Mouse (Mus musculus) heart, embryonic 15.5 days (tissue): ENCODE results near the gene Eif3j1. TPM values are rescaled to one million over a fixed set of nuclear protein-coding genes. Genes with fewer than 3 reads are reported as not detected.

ENCODE experiments used
- microRNA-seq: library from miRNA; unstranded; fragments of <30 nt; microRNA quantifications from one replicate; pipeline ENCODE4, GENCODE M21; 2016
- polyA plus RNA-seq: library from polyadenylated mRNA; unstranded; fragments of >200 nt; fragmentation: Nextera tagmentation; extraction: Ambion mirVana; gene quantifications from 2 replicates; pipeline ENCODE4 v1.2.1, GENCODE M21; 2015

The Eif3j1 gene
- polyA plus RNA-seq, 1 experiment from 2014 or later, result 10.2 TPM

Small RNA genes lying within 50 kb of the gene (microRNA-seq; reads per million reads assigned to microRNA genes)
- gene Gm47314, result not detected

Other genes with a start within 250 kb of the Eif3j1 start
- 36.6 and 47.3 TPM in 2 replicates for gene Frmd5, start 221.5 kb upstream of the Eif3j1 start, polyA plus RNA-seq
- gene Casc4, start 161.6 kb upstream of the Eif3j1 start, polyA plus RNA-seq, result 11.5 and 13.6 TPM in 2 replicates
- gene Ctdspl2, start 72.5 kb upstream of the Eif3j1 start, polyA plus RNA-seq, result 32.2 and 34.0 TPM in 2 replicates
- 0.05 and 0.06 TPM in 2 replicates for gene Mageb3, start 72.5 kb upstream of the Eif3j1 start, polyA plus RNA-seq
- gene Spg11, start 89.8 kb downstream of the Eif3j1 start, polyA plus RNA-seq, result 4.7 and 5.8 TPM in 2 replicates
- 260 and 322 TPM in 2 replicates for gene B2m, start 119.1 kb downstream of the Eif3j1 start, polyA plus RNA-seq
- not detected in 2 replicates for gene Trim69, start 132.2 kb downstream of the Eif3j1 start, polyA plus RNA-seq
- gene Patl2, start 157.6 kb downstream of the Eif3j1 start, polyA plus RNA-seq, result 0.05 and 0.10 TPM in 2 replicates
- not detected in 2 replicates for gene Terb2, start 157.7 kb downstream of the Eif3j1 start, polyA plus RNA-seq
- gene Sord, start 206.2 kb downstream of the Eif3j1 start, polyA plus RNA-seq, result 56.4 TPM in 2 replicates